8 mouse cellular contexts compared by ENCODE assay signal in the genomic region with DNA sequence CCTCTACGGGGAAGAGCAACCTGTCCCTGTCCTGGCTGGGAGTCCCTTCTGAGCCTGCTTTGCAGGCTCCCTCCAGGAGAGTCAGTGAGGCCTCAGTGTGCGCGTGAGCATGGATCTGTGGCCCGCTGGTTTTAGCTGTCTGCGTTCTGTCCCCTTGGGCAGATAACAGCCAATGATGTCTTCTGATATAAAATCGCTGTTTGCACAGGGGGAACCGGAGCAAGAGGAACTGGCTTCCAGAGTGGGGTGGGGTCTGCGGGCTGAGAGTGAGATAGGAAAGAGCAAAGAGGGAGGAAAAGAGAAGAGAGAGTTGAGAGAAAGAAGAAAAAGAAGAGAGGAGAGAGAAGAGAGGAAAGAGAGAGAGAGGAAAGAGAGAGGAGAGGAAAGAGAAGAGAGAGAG. TPM values are rescaled to one million over a fixed set of nuclear protein-coding genes. Genes with fewer than 3 reads are reported as not detected.
A peak's percentile ranks its signal among the peaks of the same experiment; 100 is the strongest.
DNase-seq lines count a peak whose midpoint lies in the region; ATAC-seq lines count a peak whose summit lies in the region.

No protein-coding gene starts in this region.

- no peak for DNase-seq in heart, postnatal 10 days
- DNase-seq in MN1 (ENCODE audit: low spot score) = peak; percentile 19
- DNase-seq in liver, embryonic 11.5 days (ENCODE audit: low spot score) = no peak
- no peak for DNase-seq in adrenal gland, postnatal 25 days
- no peak for DNase-seq in adrenal gland, adult (ENCODE audit: inconsistent age in 2 of 2, low spot score in 1 of 2)

- H3K27ac ChIP-seq in heart, embryonic 14.5 days (replicated peaks in 1 of 2; ENCODE audit: control insufficient read depth in 1 of 2, insufficient read depth in 1 of 2, low read depth in 2 of 2, low read length in 2 of 2) = no peak overlapping the region; a peak in 1 of 4 replicates
- no peak overlapping the region for H3K27ac ChIP-seq in forebrain, embryonic 12.5 days
- no peak overlapping the region for H3K27ac ChIP-seq in liver, embryonic 11.5 days (ENCODE audit: low read depth, low read length)
- H3K27ac ChIP-seq in stomach, embryonic 16.5 days (ENCODE audit: low read length) = no peak overlapping the region

- no peaks in the 10 kb centered on the region for H3K27me3 ChIP-seq in heart, embryonic 14.5 days (ENCODE audit: control insufficient read depth, insufficient read depth, low read length)
- no peaks in the 10 kb centered on the region for H3K27me3 ChIP-seq in forebrain, embryonic 12.5 days
- H3K27me3 ChIP-seq in liver, embryonic 11.5 days (replicated peaks; ENCODE audit: control insufficient read depth, insufficient read depth, low read length) = no peaks in the 10 kb centered on the region
- no peaks in the 10 kb centered on the region for H3K27me3 ChIP-seq in stomach, embryonic 16.5 days (ENCODE audit: control insufficient read depth, insufficient read depth, low read length)

- peak overlapping the region; percentile 96 for H3K4me2 ChIP-seq in heart, embryonic 14.5 days (ENCODE audit: low read length)
- peak overlapping the region; percentile 94 for H3K4me2 ChIP-seq in forebrain, embryonic 12.5 days
- peak overlapping the region; percentile 95 for H3K4me2 ChIP-seq in liver, embryonic 11.5 days
- peak overlapping the region; percentile 88 for H3K4me2 ChIP-seq in stomach, embryonic 16.5 days (ENCODE audit: low read depth, low read length)

- no peak for ATAC-seq in heart, embryonic 14.5 days (ENCODE audit: insufficient number of reproducible peaks, insufficient read depth, low FRiP score, low read depth)
- ATAC-seq in forebrain, embryonic 12.5 days (ENCODE audit: low FRiP score) = no peak
- ATAC-seq in liver, embryonic 11.5 days (replicated peaks; ENCODE audit: low FRiP score) = peak; percentile 21; the same call in 1 of the 2 replicates
- no peak for ATAC-seq in stomach, embryonic 16.5 days (ENCODE audit: insufficient read depth, low FRiP score)

- H3K4me3 ChIP-seq in heart, embryonic 14.5 days (ENCODE audit: control insufficient read depth in 1 of 2, insufficient read depth in 1 of 2, low read depth in 1 of 2, low read length in 2 of 2) = peak overlapping the region; percentile 58 to 91
- peak overlapping the region; percentile 86 for H3K4me3 ChIP-seq in forebrain, embryonic 12.5 days (replicated peaks)
- H3K4me3 ChIP-seq in liver, embryonic 11.5 days (ENCODE audit: low read depth, low read length) = peak overlapping the region; percentile 96
- H3K4me3 ChIP-seq in stomach, embryonic 16.5 days (replicated peaks; ENCODE audit: low read length) = peak overlapping the region; percentile 87

- WGBS in heart, embryonic 14.5 days = 13% methylated on average over 8 of the region's 8 CpGs
- 27% methylated on average over 8 of the region's 8 CpGs for WGBS in forebrain, embryonic 12.5 days
- 14% methylated on average over 8 of the region's 8 CpGs for WGBS in liver, embryonic 11.5 days
- 22% methylated on average over 8 of the region's 8 CpGs for WGBS in stomach, embryonic 16.5 days

- H3K9me3 ChIP-seq in heart, embryonic 14.5 days (ENCODE audit: control insufficient read depth, low read length) = 0 out of 2 replicates have a peak, but pooled peaks cover 4% of the 10 kb centered on the region
- 0 out of 2 replicates have a peak, but pooled peaks cover 2% of the 10 kb centered on the region for H3K9me3 ChIP-seq in forebrain, embryonic 12.5 days
- H3K9me3 ChIP-seq in liver, embryonic 11.5 days (ENCODE audit: control insufficient read depth, low read length) = no peaks in the 10 kb centered on the region
- 0 out of 2 replicates have a peak, but pooled peaks cover 2% of the 10 kb centered on the region for H3K9me3 ChIP-seq in stomach, embryonic 16.5 days (replicated peaks; ENCODE audit: control insufficient read depth, low read length)

- peaks cover 14% of the 10 kb centered on the region for H3K36me3 ChIP-seq in heart, embryonic 14.5 days (ENCODE audit: control insufficient read depth, insufficient read depth, low read length)
- H3K36me3 ChIP-seq in forebrain, embryonic 12.5 days (replicated peaks) = peaks cover 23% of the 10 kb centered on the region
- peaks cover 17% of the 10 kb centered on the region for H3K36me3 ChIP-seq in liver, embryonic 11.5 days (ENCODE audit: control insufficient read depth, insufficient read depth, low read length)
- peaks cover 14% of the 10 kb centered on the region; the same call in 1 of the 2 replicates for H3K36me3 ChIP-seq in stomach, embryonic 16.5 days (ENCODE audit: control insufficient read depth, insufficient read depth, low read length)

- intact Hi-C loops in heart, postnatal 10 days (cut with DNase I) = loop anchor here (5.0 kb wide), 2 partner anchors 230 to 385 kb away; a partner anchor contains a TSS

- H3K4me1 ChIP-seq in heart, embryonic 14.5 days (ENCODE audit: control insufficient read depth in 2 of 2, insufficient read depth in 2 of 2, low read length in 2 of 2) = peaks cover 5 to 9% of the 10 kb centered on the region in 2 experiments; a peak in 3 of 4 replicates
- peaks cover 16% of the 10 kb centered on the region for H3K4me1 ChIP-seq in forebrain, embryonic 12.5 days
- H3K4me1 ChIP-seq in liver, embryonic 11.5 days (replicated peaks; ENCODE audit: control insufficient read depth, insufficient read depth, low read length) = peaks cover 5% of the 10 kb centered on the region
- H3K4me1 ChIP-seq in stomach, embryonic 16.5 days (ENCODE audit: control insufficient read depth, insufficient read depth, low read length) = peaks cover 5% of the 10 kb centered on the region; the same call in 1 of the 2 replicates

- peak overlapping the region; percentile 81 for H3K9ac ChIP-seq in heart, embryonic 14.5 days (ENCODE audit: low read length)
- H3K9ac ChIP-seq in forebrain, embryonic 12.5 days = peak overlapping the region; percentile 82
- H3K9ac ChIP-seq in liver, embryonic 11.5 days (ENCODE audit: low read depth, low read length) = peak overlapping the region; percentile 76
- peak overlapping the region; percentile 84 for H3K9ac ChIP-seq in stomach, embryonic 16.5 days (ENCODE audit: low read length)

RNA-seq across cellular contexts. Expression of a gene that starts 0.4 kb away (rescaled TPM):
- 31.7 and 38.2 TPM in 2 replicates for polyA plus RNA-seq in heart, embryonic 14.5 days (2014; fragmentation: Nextera tagmentation; extraction: Ambion mirVana)
- 10 to 100 TPM; 21.3 to 22.0 TPM for total RNA-seq in heart, postnatal 10 days (2021)
- 54.7 and 59.5 TPM in 2 replicates for polyA plus RNA-seq in forebrain, embryonic 12.5 days (2016; fragmentation: Nextera tagmentation; extraction: Ambion mirVana)
- polyA plus RNA-seq in liver, embryonic 11.5 days (2014; fragmentation: Nextera tagmentation; extraction: Ambion mirVana) = 37.9 and 38.0 TPM in 2 replicates
- 36.8 and 41.7 TPM in 2 replicates for polyA plus RNA-seq in stomach, embryonic 16.5 days (2015; fragmentation: Nextera tagmentation; extraction: Ambion mirVana)
- total RNA-seq in adrenal gland, postnatal 25 days (2021) = 45.4 and 55.2 TPM in 2 replicates

RNA-seq across cellular contexts. Expression of a gene that starts 28.7 kb away (rescaled TPM):
- polyA plus RNA-seq in heart, embryonic 14.5 days (2014; fragmentation: Nextera tagmentation; extraction: Ambion mirVana) = 23.7 and 26.4 TPM in 2 replicates
- total RNA-seq in heart, postnatal 10 days (2021) = 100 to 1,000 TPM; 139 to 141 TPM
- 69.5 and 75.3 TPM in 2 replicates for polyA plus RNA-seq in forebrain, embryonic 12.5 days (2016; fragmentation: Nextera tagmentation; extraction: Ambion mirVana)
- 18.7 and 22.8 TPM in 2 replicates for polyA plus RNA-seq in liver, embryonic 11.5 days (2014; fragmentation: Nextera tagmentation; extraction: Ambion mirVana)
- polyA plus RNA-seq in stomach, embryonic 16.5 days (2015; fragmentation: Nextera tagmentation; extraction: Ambion mirVana) = 20.2 and 21.7 TPM in 2 replicates
- 115 and 127 TPM in 2 replicates for total RNA-seq in adrenal gland, postnatal 25 days (2021)

RNA-seq across cellular contexts. Expression of a gene that starts 43.6 kb away (rescaled TPM):
- polyA plus RNA-seq in heart, embryonic 14.5 days (2014; fragmentation: Nextera tagmentation; extraction: Ambion mirVana) = 6.9 and 7.0 TPM in 2 replicates
- 1 to 10 TPM; 4.3 to 4.8 TPM for total RNA-seq in heart, postnatal 10 days (2021)
- 3.9 and 4.3 TPM in 2 replicates for polyA plus RNA-seq in forebrain, embryonic 12.5 days (2016; fragmentation: Nextera tagmentation; extraction: Ambion mirVana)
- 1.9 and 2.7 TPM in 2 replicates for polyA plus RNA-seq in liver, embryonic 11.5 days (2014; fragmentation: Nextera tagmentation; extraction: Ambion mirVana)
- polyA plus RNA-seq in stomach, embryonic 16.5 days (2015; fragmentation: Nextera tagmentation; extraction: Ambion mirVana) = 2.8 and 2.9 TPM in 2 replicates
- 1.5 and 3.2 TPM in 2 replicates for total RNA-seq in adrenal gland, postnatal 25 days (2021)

RNA-seq across cellular contexts. Expression of a gene that starts 58.4 kb away (rescaled TPM):
- 66.6 and 67.2 TPM in 2 replicates for polyA plus RNA-seq in heart, embryonic 14.5 days (2014; fragmentation: Nextera tagmentation; extraction: Ambion mirVana)
- total RNA-seq in heart, postnatal 10 days (2021) = 10 to 100 TPM; 64.2 to 65.1 TPM
- polyA plus RNA-seq in forebrain, embryonic 12.5 days (2016; fragmentation: Nextera tagmentation; extraction: Ambion mirVana) = 162 and 172 TPM in 2 replicates
- polyA plus RNA-seq in liver, embryonic 11.5 days (2014; fragmentation: Nextera tagmentation; extraction: Ambion mirVana) = 95.5 and 103 TPM in 2 replicates
- polyA plus RNA-seq in stomach, embryonic 16.5 days (2015; fragmentation: Nextera tagmentation; extraction: Ambion mirVana) = 73.7 and 80.1 TPM in 2 replicates
- total RNA-seq in adrenal gland, postnatal 25 days (2021) = 118 and 136 TPM in 2 replicates
